Mouse (Mus musculus) lung, embryonic 14.5 days (tissue): ENCODE measurements around the gene Xrcc1. TPM values are rescaled to one million over a fixed set of nuclear protein-coding genes. Genes with fewer than 3 reads are reported as not detected.
A peak's percentile ranks its signal among the peaks of the same experiment; 100 is the strongest.

Experiments used
- ATAC-seq: fragments of 200-750 bp; cut with Nextera tagmentation; 2 replicates; pipeline ENCODE4 v1.8.0; 2017; ENCODE audit warnings: mild to moderate bottlenecking, moderate TSS enrichment, moderate library complexity; ENCODE audit not compliant: insufficient read depth
- DNase-seq: peaks from one replicate; pipeline ENCODE4 v3.0.0-alpha.2; 2015
- H3K27ac ChIP-seq: fragments of 300-500 bp; sonication (generic); 2 replicates; pipeline ENCODE4 v1.5.1; 2014; ENCODE audit warnings: low read depth, mild to moderate bottlenecking, moderate library complexity
- H3K27me3 ChIP-seq: fragments of 300-500 bp; sonication (generic); 2 replicates; pipeline ENCODE4 v1.6.1; 2014; ENCODE audit warnings: low read length, control low read depth; ENCODE audit not compliant: insufficient read depth
- H3K36me3 ChIP-seq: fragments of 300-500 bp; sonication (generic); 2 replicates; pipeline ENCODE4 v1.6.1; 2014; ENCODE audit warnings: control low read depth; ENCODE audit not compliant: insufficient read depth
- H3K4me1 ChIP-seq: fragments of 300-500 bp; sonication (generic); 2 replicates; pipeline ENCODE4 v1.6.1; 2014; ENCODE audit warnings: antibody characterized with exemption, control low read depth; ENCODE audit not compliant: insufficient read depth
- H3K4me2 ChIP-seq: fragments of 300-500 bp; sonication (generic); 2 replicates; pipeline ENCODE4 v1.6.1; 2014; ENCODE audit warnings: mild to moderate bottlenecking
- H3K4me3 ChIP-seq: fragments of 300-500 bp; sonication (generic); 2 replicates; pipeline ENCODE4 v1.5.1; 2014; ENCODE audit warnings: low read depth, low read length
- H3K9ac ChIP-seq: fragments of 300-500 bp; sonication (generic); 2 replicates; pipeline ENCODE4 v1.6.1; 2014
- H3K9me3 ChIP-seq: fragments of 300-500 bp; sonication (generic); 2 replicates; pipeline ENCODE4 v1.6.1; 2016; ENCODE audit warnings: low read depth, low read length, control low read depth
- CTCF ChIP-seq: IDR thresholded peaks from 2 replicates; pipeline ENCODE4 v1.5.1; 2016; ENCODE audit warnings: antibody characterized with exemption, low read depth
- WGBS: fragments of 180-500 bp; shearing (Covaris S2); extraction: QIAGEN DNeasy Blood & Tissue Kit; methylation state at CpG from one replicate; pipeline ENCODE4 v1.1.7; 2014; 5-methylcytosine and 5-hydroxymethylcytosine counted together
- polyA plus RNA-seq: library from polyadenylated mRNA; unstranded; fragments of >200 nt; fragmentation: Nextera tagmentation; extraction: Ambion mirVana; gene quantifications from 2 replicates; pipeline ENCODE4 v1.2.1, GENCODE M21; 2014

The Xrcc1 gene
- polyA plus RNA-seq, 1 experiment from 2014 or later: 121 TPM

DNA sequence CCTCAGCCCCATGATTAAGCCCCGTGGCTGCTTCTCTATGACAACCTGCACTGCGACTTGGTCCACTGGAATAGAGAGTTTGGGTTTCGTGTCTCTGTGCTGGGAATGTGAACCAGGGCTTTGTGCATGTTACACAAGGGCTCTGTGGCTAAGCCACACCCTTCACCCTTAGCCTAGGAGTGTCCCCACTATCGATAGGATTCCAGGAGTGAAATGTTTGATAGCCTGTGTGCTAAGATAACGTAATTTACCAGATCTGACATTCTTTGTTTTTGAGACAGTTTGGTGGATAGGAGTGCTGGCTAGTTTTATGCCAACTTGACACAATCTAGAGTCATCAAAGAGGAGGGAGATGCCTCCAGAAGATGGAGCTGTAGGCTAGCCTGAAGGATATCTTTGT, 45.6 kb downstream of the Xrcc1 start:
- Histone ChIP-seq H3K36me3 (no peaks in the 10 kb centered on the region), H3K27ac (no peak overlapping the region), H3K4me2 (no peak overlapping the region), H3K9ac (no peak overlapping the region), H3K27me3 (peaks cover 3% of the 10 kb centered on the region), H3K4me1 (peaks cover 4% of the 10 kb centered on the region; the same call in 1 of the 2 replicates), H3K9me3 (no peaks in the 10 kb centered on the region), H3K4me3 (no peak overlapping the region)
- DNase-seq (no peak), ATAC-seq (no peak)
- WGBS: 60% methylated on average over 5 of the region's 5 CpGs
- no peak for TF ChIP-seq CTCF

- no peaks in the 10 kb centered on the region for H3K27me3 ChIP-seq
- no peaks in the 10 kb centered on the region for H3K36me3 ChIP-seq
- ATAC-seq (no peak), DNase-seq (no peak)
- no peaks in the 10 kb centered on the region for H3K9me3 ChIP-seq
- 50% methylated on average over 4 of the region's 4 CpGs for WGBS
- no peak overlapping the region for H3K4me3 ChIP-seq
- peaks cover 4% of the 10 kb centered on the region; the same call in 1 of the 2 replicates for H3K4me1 ChIP-seq
- no peak overlapping the region for H3K27ac ChIP-seq
- no peak overlapping the region for H3K9ac ChIP-seq
- TF ChIP-seq CTCF: no peak
- no peak overlapping the region for H3K4me2 ChIP-seq
These were observed 46.1 kb downstream of the Xrcc1 start for GRCm38 (mm10) chr7:24592163-24592562.

DNA sequence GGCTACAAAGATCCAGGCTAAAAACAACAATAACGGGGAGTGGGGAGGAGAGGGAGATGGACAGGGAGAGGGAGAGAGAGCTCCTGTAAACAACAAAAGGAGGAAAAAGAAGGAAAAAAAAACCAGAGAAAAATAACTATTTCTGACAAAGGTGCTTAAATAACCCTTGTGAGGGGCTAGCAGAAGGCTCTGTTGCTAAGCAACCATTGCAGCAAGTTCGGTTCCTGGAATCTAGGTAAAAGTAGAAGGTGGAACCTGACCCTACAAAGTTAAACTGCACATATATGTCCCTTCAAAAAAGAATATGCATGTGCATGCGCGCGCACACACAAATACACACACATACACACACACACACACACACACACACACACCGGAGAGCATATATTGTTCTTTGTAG, 46.7 kb downstream of the Xrcc1 start:
- H3K9me3 ChIP-seq: no peaks in the 10 kb centered on the region
- ATAC-seq (no peak), DNase-seq (no peak)
- 72% methylated on average over 6 of the region's 6 CpGs for WGBS
- no peak for TF ChIP-seq CTCF
- H3K4me3 ChIP-seq: no peak overlapping the region
- H3K4me2 ChIP-seq: no peak overlapping the region
- no peak overlapping the region for H3K27ac ChIP-seq
- H3K4me1 ChIP-seq: peaks cover 2% of the 10 kb centered on the region; the same call in 1 of the 2 replicates
- no peaks in the 10 kb centered on the region for H3K27me3 ChIP-seq
- H3K36me3 ChIP-seq: no peaks in the 10 kb centered on the region
- H3K9ac ChIP-seq: no peak overlapping the region

- DNase-seq: peak; percentile 82
- Histone ChIP-seq H3K4me1 (no peaks in the 10 kb centered on the region; the same call in 1 of the 2 replicates), H3K36me3 (no peaks in the 10 kb centered on the region), H3K9me3 (no peaks in the 10 kb centered on the region), H3K27ac (no peak overlapping the region), H3K4me2 (peak overlapping the region; percentile 73), H3K4me3 (peak overlapping the region; percentile 53), H3K9ac (peak overlapping the region; percentile 53), H3K27me3 (no peaks in the 10 kb centered on the region)
- ATAC-seq: peak; percentile 93
- no peak for TF ChIP-seq CTCF
- WGBS: 1% methylated on average over 39 of the region's 39 CpGs
These were observed 47.7 kb downstream of the Xrcc1 start for GRCm38 (mm10) chr7:24593621-24594308.

GRCm38 (mm10) chr7:24594309-24594803, 48.3 kb downstream of the Xrcc1 start:
- Histone ChIP-seq H3K4me1 (no peaks in the 10 kb centered on the region; the same call in 1 of the 2 replicates), H3K27me3 (no peaks in the 10 kb centered on the region), H3K36me3 (no peaks in the 10 kb centered on the region), H3K4me3 (peak overlapping the region; percentile 53), H3K4me2 (peak overlapping the region; percentile 73), H3K9me3 (no peaks in the 10 kb centered on the region), H3K27ac (no peak overlapping the region), H3K9ac (peak overlapping the region; percentile 53)
- TF ChIP-seq CTCF: no peak
- 2% methylated on average over 13 of the region's 13 CpGs for WGBS
- ATAC-seq: peak; percentile 28; the same call in 1 of the 2 replicates
- peak; percentile 47 for DNase-seq

- Histone ChIP-seq H3K9me3 (no peaks in the 10 kb centered on the region), H3K27ac (no peak overlapping the region), H3K27me3 (no peaks in the 10 kb centered on the region), H3K4me1 (no peaks in the 10 kb centered on the region; the same call in 1 of the 2 replicates), H3K4me3 (no peak overlapping the region), H3K36me3 (no peaks in the 10 kb centered on the region), H3K9ac (no peak overlapping the region), H3K4me2 (no peak overlapping the region)
- TF ChIP-seq CTCF: no peak
- ATAC-seq (no peak), DNase-seq (no peak)
- WGBS: 68% methylated on average over 2 of the region's 2 CpGs
These were observed 49.4 kb downstream of the Xrcc1 start for GRCm38 (mm10) chr7:24595464-24595863.

GRCm38 (mm10) chr7:24598121-24598520, 52.0 kb downstream of the Xrcc1 start:
- no peak overlapping the region for H3K4me3 ChIP-seq
- ATAC-seq: no peak
- no peaks in the 10 kb centered on the region for H3K9me3 ChIP-seq
- H3K36me3 ChIP-seq: no peaks in the 10 kb centered on the region
- H3K27ac ChIP-seq: no peak overlapping the region
- H3K9ac ChIP-seq: no peak overlapping the region
- no peak for TF ChIP-seq CTCF
- WGBS: 61% methylated on average over 4 of the region's 4 CpGs
- DNase-seq: no peak
- no peak overlapping the region for H3K4me2 ChIP-seq
- no peaks in the 10 kb centered on the region; the same call in 1 of the 2 replicates for H3K4me1 ChIP-seq
- no peaks in the 10 kb centered on the region for H3K27me3 ChIP-seq
